Mouse (Mus musculus) bone marrow macrophage, adult 2 months (primary cell): ENCODE data around the gene Thbd.

Experiments used
- CTCF ChIP-seq: IDR thresholded peaks from 2 replicates; pipeline ENCODE4 v1.5.1; 2012; ENCODE audit warnings: low read depth, mild to moderate bottlenecking, low read length, moderate library complexity
- POLR2A ChIP-seq: IDR thresholded peaks from 2 replicates; pipeline ENCODE4 v1.6.1; 2012; ENCODE audit warnings: mild to moderate bottlenecking, low read depth, low read length, borderline replicate concordance

DNA sequence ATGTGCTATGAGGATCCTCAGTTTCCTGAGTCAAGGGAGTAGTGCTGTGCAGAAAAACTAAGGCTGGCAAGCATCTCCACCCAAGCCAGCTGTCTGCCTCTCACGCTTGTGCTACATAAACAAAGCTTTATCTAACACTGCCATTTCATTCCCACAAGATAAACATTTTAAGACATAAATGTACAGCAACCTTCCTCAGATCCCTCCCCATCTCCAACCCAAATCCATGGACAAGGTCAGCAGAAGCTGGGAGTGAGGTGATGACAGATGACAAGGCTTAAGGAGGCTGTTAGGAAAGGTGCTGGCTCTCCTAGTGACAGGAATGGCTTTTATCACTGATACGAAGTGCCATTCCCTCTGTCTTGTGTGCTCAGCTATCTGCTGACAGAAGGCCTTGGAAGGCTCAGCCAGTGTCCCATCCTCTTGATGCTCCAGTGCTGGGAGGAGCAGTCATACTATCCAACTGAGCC lies 34.4 kb downstream of the Thbd start:
- TF ChIP-seq CTCF (no peak), POLR2A (no peak)
